Mouse (Mus musculus): ENCODE data around the gene Cfhr2. TPM values are rescaled to one million over a fixed set of nuclear protein-coding genes. Genes with fewer than 3 reads are reported as not detected.
"Not testable (repeated sequence)": the region's sequence is repeated elsewhere in the genome, so short reads cannot be mapped to it uniquely, and the experiment has no call there.

Gene Cfhr2
- 0.14 TPM in 1 of 2 replicates, not detected in the other for polyA plus RNA-seq (2014; fragmentation: Nextera tagmentation; extraction: Ambion mirVana)

GRCm38 (mm10) chr1:139858548-139858947, at the start of gene Cfhr2:
Cfhr2 (minus strand) TSS chr1:139858702.
- ATAC-seq (replicated peaks; ENCODE audit: insufficient number of reproducible peaks, low FRiP score, low TSS enrichment), result no peak
- WGBS (ENCODE audit: insufficient replicate concordance), result 78% methylated on average over 1 of the region's 1 CpGs
- Histone ChIP-seq H3K27ac (ENCODE audit: low read depth, low read length) (no peak within 1 kb of the TSS), H3K4me1 (ENCODE audit: control insufficient read depth, insufficient read depth, low read length) (no peaks in the 10 kb centered on the region), H3K9me3 (replicated peaks; ENCODE audit: control insufficient read depth, low read length) (no peaks in the 10 kb centered on the region), H3K27me3 (ENCODE audit: control insufficient read depth, insufficient read depth, low read length) (no peaks in the 10 kb centered on the region), H3K4me3 (ENCODE audit: low read depth, low read length) (no peak within 1 kb of the TSS), H3K9ac (ENCODE audit: low read depth, low read length) (no peak within 1 kb of the TSS), H3K36me3 (ENCODE audit: control insufficient read depth, insufficient read depth, low read length) (no peaks in the 10 kb centered on the region), H3K4me2 (no peak within 1 kb of the TSS)

- no peaks in the 10 kb centered on the region for H3K27me3 ChIP-seq (ENCODE audit: control insufficient read depth, insufficient read depth, low read length)
- no peak for ATAC-seq (replicated peaks; ENCODE audit: insufficient number of reproducible peaks, low FRiP score, low TSS enrichment)
- H3K36me3 ChIP-seq (ENCODE audit: control insufficient read depth, insufficient read depth, low read length), result no peaks in the 10 kb centered on the region
- H3K4me2 ChIP-seq, result no peak overlapping the region
- no peaks in the 10 kb centered on the region for H3K4me1 ChIP-seq (ENCODE audit: control insufficient read depth, insufficient read depth, low read length)
- H3K4me3 ChIP-seq (ENCODE audit: low read depth, low read length), result no peak overlapping the region
- H3K9me3 ChIP-seq (replicated peaks; ENCODE audit: control insufficient read depth, low read length), result no peaks in the 10 kb centered on the region
- no peak overlapping the region for H3K27ac ChIP-seq (ENCODE audit: low read depth, low read length)
- no peak overlapping the region for H3K9ac ChIP-seq (ENCODE audit: low read depth, low read length)
These were observed 5.2 kb upstream of the Cfhr2 start for GRCm38 (mm10) chr1:139863751-139864150.

GRCm38 (mm10) chr1:139860176-139860575, 1.7 kb upstream of the Cfhr2 start:
- H3K27me3 ChIP-seq (ENCODE audit: control insufficient read depth, insufficient read depth, low read length), result no peaks in the 10 kb centered on the region
- no peak overlapping the region for H3K27ac ChIP-seq (ENCODE audit: low read depth, low read length)
- no peak overlapping the region for H3K9ac ChIP-seq (ENCODE audit: low read depth, low read length)
- no peak overlapping the region for H3K4me3 ChIP-seq (ENCODE audit: low read depth, low read length)
- H3K9me3 ChIP-seq (replicated peaks; ENCODE audit: control insufficient read depth, low read length), result no peaks in the 10 kb centered on the region
- H3K4me1 ChIP-seq (ENCODE audit: control insufficient read depth, insufficient read depth, low read length), result no peaks in the 10 kb centered on the region
- no peaks in the 10 kb centered on the region for H3K36me3 ChIP-seq (ENCODE audit: control insufficient read depth, insufficient read depth, low read length)
- ATAC-seq (replicated peaks; ENCODE audit: insufficient number of reproducible peaks, low FRiP score, low TSS enrichment), result no peak
- no peak overlapping the region for H3K4me2 ChIP-seq

- ATAC-seq (replicated peaks; ENCODE audit: insufficient number of reproducible peaks, low FRiP score, low TSS enrichment), result no peak
- H3K27ac ChIP-seq (ENCODE audit: low read depth, low read length), result no peak overlapping the region
These were observed 18.8 kb downstream of the Cfhr2 start for GRCm38 (mm10) chr1:139839699-139840098.

GRCm38 (mm10) chr1:139839290-139839689, 19.2 kb downstream of the Cfhr2 start:
- no peaks in the 10 kb centered on the region for H3K27me3 ChIP-seq (ENCODE audit: control insufficient read depth, insufficient read depth, low read length)
- no peaks in the 10 kb centered on the region for H3K36me3 ChIP-seq (ENCODE audit: control insufficient read depth, insufficient read depth, low read length)
- no peaks in the 10 kb centered on the region for H3K9me3 ChIP-seq (replicated peaks; ENCODE audit: control insufficient read depth, low read length)
- 85% methylated on average over 2 of the region's 2 CpGs for WGBS (ENCODE audit: insufficient replicate concordance)
- no peaks in the 10 kb centered on the region for H3K4me1 ChIP-seq (ENCODE audit: control insufficient read depth, insufficient read depth, low read length)
- H3K27ac ChIP-seq (ENCODE audit: low read depth, low read length), result no peak overlapping the region
- ATAC-seq (replicated peaks; ENCODE audit: insufficient number of reproducible peaks, low FRiP score, low TSS enrichment), result no peak
- no peak overlapping the region for H3K4me3 ChIP-seq (ENCODE audit: low read depth, low read length)
- H3K4me2 ChIP-seq, result no peak overlapping the region
- no peak overlapping the region for H3K9ac ChIP-seq (ENCODE audit: low read depth, low read length)

More at GRCm38 (mm10) chr1:139839699-139840098, 18.8 kb downstream of the Cfhr2 start:
- no peak overlapping the region for H3K4me3 ChIP-seq (ENCODE audit: low read depth, low read length)
- no peak overlapping the region for H3K4me2 ChIP-seq
- 72% methylated on average over 7 of the region's 7 CpGs for WGBS (ENCODE audit: insufficient replicate concordance)
- H3K36me3 ChIP-seq (ENCODE audit: control insufficient read depth, insufficient read depth, low read length), result no peaks in the 10 kb centered on the region
- H3K9ac ChIP-seq (ENCODE audit: low read depth, low read length), result no peak overlapping the region
- H3K9me3 ChIP-seq (replicated peaks; ENCODE audit: control insufficient read depth, low read length), result no peaks in the 10 kb centered on the region
- H3K4me1 ChIP-seq (ENCODE audit: control insufficient read depth, insufficient read depth, low read length), result no peaks in the 10 kb centered on the region
- H3K27me3 ChIP-seq (ENCODE audit: control insufficient read depth, insufficient read depth, low read length), result no peaks in the 10 kb centered on the region

- H3K27ac ChIP-seq (ENCODE audit: low read depth, low read length), result no peak overlapping the region
- no peaks in the 10 kb centered on the region for H3K36me3 ChIP-seq (ENCODE audit: control insufficient read depth, insufficient read depth, low read length)
- no peaks in the 10 kb centered on the region for H3K9me3 ChIP-seq (replicated peaks; ENCODE audit: control insufficient read depth, low read length)
- no peak for ATAC-seq (replicated peaks; ENCODE audit: insufficient number of reproducible peaks, low FRiP score, low TSS enrichment)
- no peaks in the 10 kb centered on the region for H3K27me3 ChIP-seq (ENCODE audit: control insufficient read depth, insufficient read depth, low read length)
- no peaks in the 10 kb centered on the region for H3K4me1 ChIP-seq (ENCODE audit: control insufficient read depth, insufficient read depth, low read length)
- H3K9ac ChIP-seq (ENCODE audit: low read depth, low read length), result no peak overlapping the region
- H3K4me3 ChIP-seq (ENCODE audit: low read depth, low read length), result no peak overlapping the region
- no peak overlapping the region for H3K4me2 ChIP-seq
These were observed 49.9 kb downstream of the Cfhr2 start for GRCm38 (mm10) chr1:139808594-139808993.

GRCm38 (mm10) chr1:139781143-139781542, 77.4 kb downstream of the Cfhr2 start, which contains the start of gene Gm4788:
Gm4788 (minus strand) TSS chr1:139781243.
- Histone ChIP-seq H3K9ac (ENCODE audit: low read depth, low read length) (no peak within 1 kb of the TSS), H3K27me3 (ENCODE audit: control insufficient read depth, insufficient read depth, low read length) (no peaks in the 10 kb centered on the region), H3K4me1 (ENCODE audit: control insufficient read depth, insufficient read depth, low read length) (no peaks in the 10 kb centered on the region), H3K4me3 (ENCODE audit: low read depth, low read length) (no peak within 1 kb of the TSS), H3K4me2 (no peak within 1 kb of the TSS), H3K27ac (ENCODE audit: low read depth, low read length) (no peak within 1 kb of the TSS), H3K9me3 (replicated peaks; ENCODE audit: control insufficient read depth, low read length) (no peaks in the 10 kb centered on the region), H3K36me3 (ENCODE audit: control insufficient read depth, insufficient read depth, low read length) (no peaks in the 10 kb centered on the region)
- 88% methylated on average over 1 of the region's 1 CpGs for WGBS (ENCODE audit: insufficient replicate concordance)
- ATAC-seq (replicated peaks; ENCODE audit: insufficient number of reproducible peaks, low FRiP score, low TSS enrichment), result no peak

GRCm38 (mm10) chr1:139769913-139770312, 88.6 kb downstream of the Cfhr2 start:
- not testable (repeated sequence) for H3K27me3 ChIP-seq (ENCODE audit: control insufficient read depth, insufficient read depth, low read length); ATAC-seq (replicated peaks; ENCODE audit: insufficient number of reproducible peaks, low FRiP score, low TSS enrichment); H3K4me1 ChIP-seq (ENCODE audit: control insufficient read depth, insufficient read depth, low read length); H3K4me2 ChIP-seq; H3K4me3 ChIP-seq (ENCODE audit: low read depth, low read length); H3K9me3 ChIP-seq (replicated peaks; ENCODE audit: control insufficient read depth, low read length); H3K36me3 ChIP-seq (ENCODE audit: control insufficient read depth, insufficient read depth, low read length); H3K27ac ChIP-seq (ENCODE audit: low read depth, low read length); H3K9ac ChIP-seq (ENCODE audit: low read depth, low read length)
- 81% methylated on average over 3 of the region's 3 CpGs for WGBS (ENCODE audit: insufficient replicate concordance)
